Mouse (Mus musculus) kidney, postnatal 4 days (tissue): ENCODE data around the gene 2810004N23Rik.
"Not testable (repeated sequence)": the region's sequence is repeated elsewhere in the genome, so short reads cannot be mapped to it uniquely, and the experiment has no call there.

ENCODE experiments used
- DNase-seq, 2 experiments: peaks; one replicate each; pipeline ENCODE4 v3.0.0; 2021; ENCODE audit warnings: mixed read lengths in 2 of 2

Gene 2810004N23Rik

DNA sequence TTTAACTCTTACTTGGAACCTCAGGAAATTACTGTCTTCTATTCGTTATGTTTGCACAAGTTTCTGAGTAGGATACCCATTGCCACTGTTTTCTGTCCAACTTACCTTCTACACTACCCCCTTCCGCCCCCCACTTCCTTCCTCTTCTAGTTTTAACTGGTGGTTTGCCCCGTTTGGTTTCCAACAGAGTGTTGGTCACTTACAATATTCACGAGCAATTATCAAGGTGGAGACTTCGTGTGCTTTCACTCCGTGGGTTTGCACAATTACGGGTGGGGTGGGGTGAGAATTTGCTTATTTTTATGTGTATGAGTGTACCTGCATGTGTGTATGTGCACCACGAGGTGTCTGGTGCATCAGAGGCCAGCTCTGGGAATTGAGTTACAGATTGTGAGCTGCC lies 809 bp upstream of the 2810004N23Rik start:
- no peak for DNase-seq

DNA sequence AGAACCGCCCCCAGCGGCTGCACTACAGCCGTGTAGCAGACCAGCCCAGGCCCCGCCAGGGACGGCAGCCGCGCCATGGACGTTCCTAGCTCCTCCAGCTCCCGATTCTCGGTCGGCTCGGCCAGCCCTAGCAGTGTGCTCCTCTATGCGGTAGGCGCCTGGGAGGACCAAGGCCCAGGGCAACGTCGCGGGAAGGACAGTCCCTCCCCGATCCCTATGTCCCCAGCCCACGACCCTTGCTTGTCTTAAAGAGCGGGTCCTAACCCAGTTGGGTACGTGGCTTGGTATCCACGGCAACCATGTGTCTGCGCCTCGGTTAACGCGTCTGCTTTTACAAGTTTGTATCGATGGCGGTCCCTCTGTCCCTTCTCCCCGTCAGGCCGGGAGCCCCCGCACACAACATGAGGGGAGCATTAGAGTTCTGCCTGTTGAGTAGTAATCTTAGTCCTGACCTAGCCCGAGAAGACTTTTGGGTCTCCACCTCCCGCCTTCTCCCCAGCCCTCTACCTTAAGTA lies 300 bp upstream of the 2810004N23Rik start:
- no peak for DNase-seq

DNA sequence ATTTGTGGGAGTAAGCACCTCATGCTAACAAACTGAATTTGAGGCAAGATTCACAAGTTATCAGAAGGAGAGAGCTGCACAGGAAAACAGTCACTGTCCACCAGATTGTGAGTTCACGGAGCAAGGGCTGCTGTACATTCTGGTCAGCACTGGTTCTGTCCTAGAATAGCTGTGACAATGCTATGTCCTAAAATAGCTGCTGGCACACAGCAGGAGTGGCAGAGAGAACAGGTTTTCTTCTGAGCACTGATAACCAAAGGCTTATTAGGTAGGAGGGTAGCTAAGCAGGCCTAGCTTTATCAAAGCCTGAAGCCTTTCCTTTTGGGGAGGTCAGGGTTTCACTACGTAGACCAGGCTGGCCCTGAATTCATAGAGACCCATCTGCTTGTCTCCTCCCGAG lies 2.7 kb downstream of the 2810004N23Rik start:
- DNase-seq = no peak

DNA sequence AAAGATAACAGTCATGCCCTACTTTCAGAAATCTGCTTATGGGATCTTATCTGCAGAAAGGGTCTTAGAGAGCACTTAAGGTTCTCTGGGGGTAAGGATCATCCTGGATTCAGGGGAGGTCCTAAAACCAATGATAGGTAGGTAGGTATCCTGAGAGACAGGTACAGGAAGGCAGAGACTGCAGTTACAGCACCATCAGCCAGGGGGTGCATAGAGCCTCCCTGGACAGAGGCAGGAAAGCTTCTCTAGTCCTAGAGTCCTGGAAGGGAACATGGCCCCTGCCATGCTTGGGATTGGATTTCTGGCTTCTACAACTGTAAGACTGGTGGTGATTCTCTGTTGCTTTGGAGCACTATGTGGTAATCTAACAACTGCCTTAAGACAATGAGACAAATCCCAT lies 3.5 kb downstream of the 2810004N23Rik start:
- peak; percentile 36 to 37 for DNase-seq

DNA sequence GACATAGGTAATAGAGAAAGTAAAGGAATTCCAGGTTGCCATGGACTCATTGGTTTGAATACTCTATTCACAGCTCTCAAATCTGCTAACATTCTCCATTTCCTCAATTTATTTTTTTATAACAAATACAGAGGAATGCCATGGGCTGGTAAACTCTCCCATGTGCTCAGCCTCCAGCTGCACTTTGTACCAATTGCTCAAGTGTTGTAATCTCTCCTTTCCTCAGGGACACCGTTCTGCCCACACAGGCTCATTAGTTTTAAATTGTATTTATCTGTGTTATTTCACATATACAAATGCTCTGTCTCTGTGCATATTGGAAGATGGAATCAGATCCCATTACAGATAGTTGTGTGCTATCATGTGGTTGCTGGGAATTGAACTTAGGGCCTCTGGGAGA lies 9.4 kb downstream of the 2810004N23Rik start:
- DNase-seq = no peak

DNA sequence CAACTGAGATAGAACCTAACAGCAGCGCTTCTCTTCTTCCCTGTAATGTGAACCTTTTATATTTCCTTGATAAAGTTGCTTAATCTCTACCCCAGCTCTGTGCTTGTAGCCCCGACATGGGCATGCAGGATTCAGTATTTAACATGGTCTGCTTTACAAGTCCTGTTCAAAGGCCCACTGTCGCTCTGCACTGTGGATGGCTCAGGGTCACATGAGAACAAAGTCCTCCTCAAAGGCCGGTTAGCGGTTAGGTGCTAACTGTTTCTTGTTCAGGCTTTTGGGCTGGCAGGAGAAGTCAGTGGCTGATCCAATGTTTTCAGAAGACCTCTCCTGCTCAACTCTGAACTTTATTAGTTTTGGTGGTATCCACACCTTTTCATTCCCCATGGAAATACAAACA lies 17.3 kb downstream of the 2810004N23Rik start:
- DNase-seq = no peak

DNA sequence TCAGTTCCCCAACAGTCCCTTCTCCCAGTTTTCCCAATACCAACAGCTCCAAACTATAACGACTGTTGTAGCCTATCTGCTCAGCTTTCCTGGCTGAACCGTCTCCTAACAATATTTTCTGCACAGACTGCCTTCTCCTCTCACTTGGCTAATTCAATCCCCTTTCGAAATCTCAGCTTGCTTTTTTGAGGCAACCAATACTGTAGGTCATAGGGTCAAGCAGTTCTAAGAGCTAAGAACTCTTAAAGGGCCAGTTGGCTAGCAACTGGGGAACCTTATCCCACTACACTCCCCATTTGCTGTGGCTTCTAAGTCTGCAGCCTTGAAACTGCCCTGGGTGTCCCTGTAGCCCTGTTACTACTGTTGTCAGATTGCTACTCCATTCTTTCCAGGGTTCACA lies 17.8 kb downstream of the 2810004N23Rik start:
- DNase-seq = no peak

DNA sequence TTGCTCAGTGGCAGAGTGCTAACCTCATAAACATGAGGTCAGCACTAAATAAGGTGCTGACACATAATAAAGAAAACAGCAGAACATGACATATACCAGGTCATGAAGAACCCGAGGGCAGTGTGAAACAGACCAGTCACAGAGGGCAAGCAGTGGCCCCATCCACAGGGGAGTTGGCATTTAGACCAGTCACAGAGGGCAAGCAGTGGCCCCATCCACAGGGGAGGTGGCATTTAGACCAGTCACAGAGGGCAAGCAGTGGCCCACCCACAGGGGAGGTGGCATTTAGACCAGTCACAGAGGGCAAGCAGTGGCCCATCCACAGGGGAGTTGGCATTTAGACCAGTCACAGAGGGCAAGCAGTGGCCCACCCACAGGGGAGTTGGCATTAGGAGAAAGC lies 20.0 kb downstream of the 2810004N23Rik start:
- DNase-seq = not testable (repeated sequence)

DNA sequence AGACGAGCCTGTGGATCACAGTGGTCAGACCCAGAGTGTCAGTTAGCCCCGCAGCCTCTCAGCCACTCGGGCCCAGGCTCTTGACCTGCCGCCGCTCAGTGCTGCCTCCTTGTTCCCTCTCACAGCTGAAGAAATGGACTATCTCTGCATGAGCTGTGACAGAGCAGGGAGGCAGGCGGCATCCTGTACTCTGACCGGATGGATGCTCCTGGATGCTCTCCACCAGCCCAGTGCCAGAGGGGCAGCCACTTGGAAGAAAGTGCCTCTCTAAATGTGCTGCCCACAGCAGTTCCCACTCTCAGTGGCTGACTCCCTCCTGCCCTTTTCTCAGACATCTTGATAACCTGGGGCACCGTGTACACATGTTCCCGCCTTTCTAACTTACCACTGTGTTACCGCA lies 21.1 kb downstream of the 2810004N23Rik start:
- no peak for DNase-seq

DNA sequence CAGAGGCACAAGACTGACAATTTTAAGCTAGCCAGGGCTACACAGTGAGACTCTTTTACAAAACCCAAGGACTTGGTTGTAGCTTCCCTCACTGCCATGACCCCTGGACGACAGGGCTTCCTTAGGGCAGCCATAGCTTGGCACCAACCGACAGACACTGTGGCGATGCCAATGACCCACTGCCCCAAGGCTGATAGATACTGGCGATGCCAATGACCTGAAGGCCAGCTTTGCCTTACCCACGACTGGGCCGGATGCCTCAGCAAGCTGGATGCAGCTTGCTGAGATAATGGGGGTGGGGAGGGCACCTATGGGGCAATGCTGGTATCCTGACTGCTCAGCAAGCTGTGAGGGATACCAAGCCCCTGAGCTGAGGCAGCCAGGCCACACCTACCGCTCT lies 22.0 kb downstream of the 2810004N23Rik start:
- no peak for DNase-seq

DNA sequence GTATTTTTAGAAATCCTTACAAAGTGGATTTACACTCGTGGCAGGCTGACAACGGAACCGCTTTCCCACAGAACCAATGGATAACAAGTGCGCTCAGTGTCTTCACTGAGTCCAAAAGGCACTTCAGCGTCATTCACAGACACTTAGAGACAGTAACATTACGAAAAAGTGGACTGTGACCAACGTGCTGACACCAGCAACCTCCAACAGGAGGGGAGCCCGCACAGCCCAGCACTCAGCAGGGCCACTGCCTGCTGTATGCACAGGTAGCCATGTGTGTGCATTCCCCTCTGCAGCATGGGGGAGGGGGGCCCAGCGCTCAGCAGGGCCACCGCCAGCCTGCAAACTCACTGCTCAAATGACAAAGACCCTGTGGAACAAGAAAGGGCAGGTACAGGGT lies 23.5 kb downstream of the 2810004N23Rik start:
- DNase-seq = peak in 1 of 2 experiments; percentile 34

DNA sequence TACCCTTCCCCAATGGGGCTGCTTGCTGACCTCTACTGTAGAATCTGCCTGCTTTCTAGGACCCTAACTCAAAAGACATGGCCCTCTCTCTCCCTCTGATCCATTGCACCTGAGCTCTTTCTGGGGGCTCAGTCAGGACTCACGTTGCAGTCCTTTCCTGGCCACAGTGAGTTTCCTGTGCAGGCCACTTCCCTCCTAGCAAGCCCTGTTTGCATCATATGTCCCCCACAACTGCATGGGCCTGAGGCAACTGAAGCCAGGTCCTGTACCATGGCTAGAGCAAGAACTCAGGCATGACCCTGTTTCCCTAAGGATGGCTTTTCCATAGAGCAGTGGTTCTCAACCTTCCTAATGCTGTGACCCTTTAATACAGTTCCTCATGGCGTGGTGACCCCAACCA lies 25.0 kb downstream of the 2810004N23Rik start:
- DNase-seq = no peak

DNA sequence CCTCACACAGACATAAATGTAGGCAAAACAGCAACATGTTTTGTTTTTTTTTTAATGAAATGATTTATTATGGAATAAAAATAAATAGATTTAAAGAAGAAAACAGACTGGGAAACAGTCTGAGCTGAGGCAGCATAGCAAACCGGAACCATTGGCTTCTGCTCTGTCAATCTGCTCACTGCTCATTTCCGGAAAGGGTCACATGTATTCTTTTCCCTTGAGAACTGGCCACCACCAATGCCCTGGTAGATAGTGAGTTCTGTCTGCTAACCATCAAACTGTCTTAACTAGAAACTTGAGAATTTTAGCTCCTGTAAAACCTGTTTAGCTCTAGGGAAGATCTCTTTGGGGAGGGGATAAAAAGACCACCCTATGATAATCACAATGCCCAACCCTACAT lies 26.0 kb downstream of the 2810004N23Rik start:
- no peak for DNase-seq

DNA sequence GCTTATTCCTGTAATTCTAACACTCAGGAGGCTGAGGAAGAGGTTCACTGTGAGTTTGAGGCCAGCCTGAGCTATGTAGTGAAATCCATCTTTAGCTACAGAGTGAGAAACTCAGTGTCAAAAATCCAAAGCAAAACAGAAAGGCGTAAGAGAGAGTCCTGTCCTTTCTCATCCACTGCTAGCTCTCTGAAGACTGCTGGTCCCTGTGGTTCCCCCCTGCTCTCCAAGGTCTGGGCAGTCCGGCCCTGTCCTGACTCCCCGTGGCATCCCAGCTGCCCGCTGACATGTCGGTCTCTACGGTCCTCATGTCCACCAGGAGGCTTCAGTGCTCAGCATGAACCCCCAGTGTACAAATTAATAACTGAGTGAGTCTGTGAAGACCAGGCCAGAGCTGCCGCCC lies 26.6 kb downstream of the 2810004N23Rik start:
- DNase-seq = no peak

DNA sequence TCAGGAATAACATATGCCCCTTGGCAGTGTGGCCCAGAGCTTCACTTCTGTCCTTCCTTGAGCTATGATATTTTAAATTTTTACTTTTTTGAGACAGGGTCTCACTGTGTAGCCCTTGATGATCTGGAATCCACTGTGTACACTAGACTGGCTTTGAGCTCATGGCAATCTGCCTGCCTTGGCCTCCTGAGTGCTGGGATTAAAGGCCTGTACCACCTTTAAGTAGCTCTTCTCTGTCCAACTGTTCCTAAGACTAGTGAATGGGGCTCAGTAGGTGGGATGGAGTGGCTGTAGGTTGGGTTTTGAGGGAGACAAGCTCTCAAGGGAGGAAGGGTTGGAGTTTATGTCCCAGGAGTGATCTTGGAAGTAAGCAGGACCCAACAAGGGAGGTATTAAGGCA lies 27.1 kb downstream of the 2810004N23Rik start:
- no peak for DNase-seq

DNA sequence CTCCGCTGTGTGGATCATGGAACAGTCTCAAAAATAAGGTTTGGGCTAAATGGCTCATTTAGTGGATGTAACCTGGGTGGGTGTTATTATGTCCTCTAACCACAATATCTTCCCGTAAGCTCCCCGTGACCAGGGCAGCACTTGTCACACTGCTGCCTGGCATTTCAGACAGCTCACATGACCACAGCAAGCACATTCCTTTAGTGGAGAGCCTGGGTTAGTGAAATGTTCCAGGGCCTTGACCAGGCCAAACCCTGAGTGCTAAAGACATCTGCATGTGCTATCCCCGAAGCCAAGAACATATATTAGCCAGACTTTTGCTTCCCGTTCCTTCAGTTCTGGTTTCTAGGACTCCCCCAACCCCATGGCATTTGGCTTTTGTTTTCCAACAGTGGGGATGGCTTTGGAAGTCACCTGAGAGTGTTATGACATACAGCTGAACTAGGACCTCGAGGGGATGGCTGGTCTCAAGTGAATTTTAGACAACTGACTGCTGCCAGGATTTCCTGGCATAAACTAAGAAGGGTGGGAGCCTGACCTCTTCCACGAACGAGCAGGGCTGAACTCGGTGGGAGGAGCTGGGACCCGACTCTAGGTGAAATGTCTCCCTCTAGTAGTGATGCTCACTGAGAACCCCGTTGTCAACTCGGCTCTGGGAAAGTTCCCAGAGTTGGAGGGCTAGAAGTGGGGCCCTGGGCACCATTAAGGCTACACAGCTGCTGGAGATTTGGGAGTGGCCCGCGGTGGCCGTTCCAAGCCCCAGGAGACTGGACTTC lies 29.3 kb downstream of the 2810004N23Rik start:
- no peak for DNase-seq

DNA sequence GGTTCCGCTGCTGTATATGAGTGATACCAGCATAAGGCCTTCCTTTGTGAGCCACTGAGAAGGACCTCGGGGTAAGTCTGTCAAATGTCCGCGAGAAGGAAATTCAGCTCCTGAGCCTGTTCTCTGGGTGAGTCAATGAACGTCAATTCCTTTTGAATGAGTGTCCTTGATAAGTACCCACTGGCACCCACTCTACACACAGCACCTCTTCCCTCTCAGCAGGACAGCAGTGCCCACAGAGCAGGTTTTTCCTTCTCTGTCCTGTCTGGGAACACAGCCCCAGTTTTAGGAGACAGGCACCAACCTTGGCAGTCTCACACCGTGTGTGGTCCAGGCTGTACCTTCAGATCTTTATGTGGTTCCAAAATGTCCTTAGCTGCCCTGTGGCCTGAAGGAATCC lies 31.0 kb downstream of the 2810004N23Rik start:
- DNase-seq = no peak

DNA sequence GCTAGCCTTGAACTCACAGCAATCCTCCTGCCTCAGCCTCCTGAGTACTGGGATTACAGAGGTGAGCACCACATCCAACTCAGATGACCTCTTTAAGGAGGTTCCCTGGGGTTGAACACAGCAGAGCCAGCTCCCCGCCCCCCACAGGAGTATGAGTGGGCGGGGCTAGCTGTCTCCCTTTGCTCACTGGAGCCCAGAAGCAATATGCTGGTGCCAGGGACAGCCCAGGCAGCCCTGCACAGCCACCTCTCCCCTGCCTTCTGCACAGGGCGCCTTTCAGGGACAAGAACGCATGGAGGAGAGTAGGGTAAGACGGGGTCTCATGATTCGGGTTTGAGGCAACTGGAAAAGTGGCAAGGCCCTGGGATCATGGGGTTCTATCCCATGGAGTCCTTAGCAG lies 31.4 kb downstream of the 2810004N23Rik start:
- DNase-seq = no peak

DNA sequence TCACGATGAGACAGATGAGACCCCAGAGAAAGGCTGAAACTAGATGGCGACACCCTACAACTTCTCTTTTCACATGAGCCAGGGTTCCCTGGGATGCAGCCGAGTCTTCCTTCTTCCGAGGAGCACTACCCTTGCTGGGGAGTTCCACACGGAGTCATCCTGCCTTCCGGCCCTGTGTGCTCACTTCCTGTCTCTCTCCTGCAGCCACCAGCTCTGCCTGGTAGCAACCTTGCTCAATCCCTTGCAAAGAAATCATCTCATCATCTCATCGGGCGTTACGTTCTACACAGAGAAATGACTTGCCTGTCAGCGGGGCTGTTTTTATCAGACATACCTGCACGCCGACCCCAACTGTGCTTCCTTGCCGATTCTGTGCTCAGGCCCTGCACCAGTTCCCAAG lies 32.9 kb downstream of the 2810004N23Rik start:
- no peak for DNase-seq

DNA sequence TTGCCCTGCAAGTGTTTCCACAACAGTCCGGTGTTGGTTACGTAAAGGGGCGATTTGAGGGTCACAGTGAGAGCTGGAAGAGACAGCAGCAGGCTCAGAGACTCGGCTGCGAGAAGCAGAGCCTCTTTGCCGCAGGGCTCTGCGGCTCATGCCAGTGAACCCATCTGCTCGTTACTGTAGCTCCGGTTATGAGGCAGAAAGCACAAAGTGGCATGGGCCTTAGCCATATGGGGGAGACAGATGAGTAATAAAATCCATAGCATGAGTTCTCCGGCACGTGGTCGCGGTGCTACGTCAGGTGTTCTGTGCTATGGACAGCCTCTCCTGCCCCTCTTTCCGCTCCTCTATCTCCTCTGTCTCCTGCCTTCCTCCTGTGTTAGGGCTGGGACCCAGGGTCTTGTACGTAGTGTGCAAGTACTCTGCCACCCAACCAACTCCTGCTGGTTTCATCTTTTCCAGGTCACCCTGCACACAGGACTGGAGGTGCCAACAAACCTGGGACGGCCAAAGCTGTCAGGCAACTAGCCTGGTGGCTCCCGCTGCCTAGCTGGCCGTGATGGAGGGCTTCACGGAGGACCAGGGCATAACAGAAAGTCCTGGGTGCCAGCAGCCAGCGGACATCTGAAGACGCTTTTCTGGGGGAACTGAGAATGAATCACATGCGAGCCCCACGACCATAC lies 34.2 kb downstream of the 2810004N23Rik start:
- DNase-seq = no peak

DNA sequence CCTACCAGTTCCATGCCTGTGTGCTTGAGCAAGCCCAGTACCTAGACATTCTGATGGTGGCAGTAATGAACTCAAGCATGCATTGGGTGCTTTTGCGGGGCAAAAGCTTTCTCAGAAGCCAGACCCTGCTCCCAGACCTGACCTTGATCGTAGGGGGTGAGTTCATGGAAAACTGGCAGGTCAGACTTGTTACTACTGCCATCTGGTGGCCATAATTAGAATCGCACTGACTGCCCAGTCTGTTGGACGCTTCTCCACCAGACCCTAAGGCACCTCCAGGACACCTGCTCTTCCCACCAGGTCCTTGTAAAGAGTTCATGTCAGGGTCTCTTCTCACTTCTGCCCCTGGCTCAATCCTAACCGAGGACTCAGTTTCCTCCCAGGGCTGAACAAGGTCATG lies 35.5 kb downstream of the 2810004N23Rik start:
- peak; percentile 78 to 82 for DNase-seq

DNA sequence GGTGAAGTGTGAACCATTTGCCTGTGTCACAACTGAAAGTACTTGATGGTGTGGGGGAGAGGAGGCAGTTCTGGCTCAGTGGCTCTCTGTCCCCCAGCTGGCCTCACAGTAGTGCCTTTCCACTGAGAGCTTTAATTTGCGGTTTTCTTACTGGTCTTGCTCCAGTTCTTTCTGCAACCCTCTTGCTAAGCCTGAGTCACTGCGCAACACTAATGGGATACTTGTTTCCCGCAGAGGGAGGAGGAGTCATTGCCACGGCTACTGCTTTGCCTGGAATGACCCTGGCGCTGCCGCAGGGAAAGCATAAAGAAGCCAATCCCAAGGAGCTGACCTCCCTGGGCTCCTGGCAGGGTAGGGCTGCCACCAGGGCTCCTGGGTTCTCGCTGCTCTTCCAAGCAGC lies 36.3 kb downstream of the 2810004N23Rik start:
- DNase-seq = peak; percentile 55 to 73

DNA sequence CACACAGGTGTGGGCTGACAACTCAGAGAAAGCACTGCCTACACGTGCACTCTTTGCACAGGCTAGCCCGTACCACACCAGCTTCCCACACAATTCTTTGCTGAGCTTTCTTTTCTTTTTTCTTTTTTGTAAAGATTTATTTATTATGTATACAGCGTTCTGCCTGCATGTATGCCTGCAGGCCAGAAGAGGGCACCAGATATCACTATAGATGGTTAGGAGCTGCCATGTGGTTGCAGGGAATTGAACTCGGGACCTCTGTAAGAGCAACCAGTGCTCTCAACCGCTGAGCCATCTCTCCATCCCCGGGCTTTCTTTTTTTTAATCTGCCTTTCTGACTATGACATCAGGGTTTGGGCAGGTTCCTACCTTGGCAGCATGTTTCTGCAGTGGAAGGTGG lies 39.4 kb downstream of the 2810004N23Rik start:
- DNase-seq = no peak

DNA sequence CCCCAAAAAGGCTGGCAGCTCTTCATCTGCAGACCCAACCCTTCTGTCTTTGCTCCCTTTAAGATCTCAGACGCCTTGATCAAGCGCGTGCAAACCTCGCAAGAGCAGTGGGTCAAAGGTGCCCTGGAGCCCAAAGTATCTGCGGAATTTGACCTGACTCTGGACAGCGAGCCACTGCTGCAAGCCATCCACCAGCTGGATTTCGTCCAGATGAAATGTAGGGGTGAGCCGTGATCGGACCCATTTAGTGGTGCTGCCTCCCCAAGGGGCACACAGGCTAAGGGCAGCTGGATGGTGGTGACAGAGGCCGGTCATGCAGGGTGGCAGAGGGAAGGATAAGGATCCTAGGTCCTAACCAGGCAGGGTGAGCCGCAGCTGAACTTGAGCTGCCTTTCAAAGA lies 42.8 kb downstream of the 2810004N23Rik start:
- DNase-seq = peak; percentile 29 to 60
